Mouse (Mus musculus) right cerebral cortex, postnatal 25 days (tissue): ENCODE results near the gene Vmn1r118.
"Not testable (repeated sequence)": the region's sequence is repeated elsewhere in the genome, so short reads cannot be mapped to it uniquely, and the experiment has no call there.

Source experiments
- DNase-seq: peaks from one replicate; pipeline ENCODE4 v3.0.0; 2022

Gene Vmn1r118

GRCm38 (mm10) chr7:20912247-20912646 lies at the start of gene Vmn1r118:
TSS of gene Vmn1r118 (minus strand) at chr7:20912347.
- not testable (repeated sequence) for DNase-seq

- DNase-seq, result not testable (repeated sequence)
Observed at GRCm38 (mm10) chr7:20884021-20884420, 28.1 kb downstream of the Vmn1r118 start, which contains the start of gene Vmn1r117. TSS of gene Vmn1r117 (minus strand) at chr7:20884121.

- DNase-seq, result not testable (repeated sequence)
Observed at GRCm38 (mm10) chr7:20871956-20872355, 40.2 kb downstream of the Vmn1r118 start, which contains the start of gene Vmn1r116. TSS of gene Vmn1r116 (plus strand) at chr7:20872256.
